Mouse (Mus musculus): ENCODE data around the gene Dglucy. TPM values are rescaled to one million over a fixed set of nuclear protein-coding genes. Genes with fewer than 3 reads are reported as not detected.

The Dglucy gene
- total RNA-seq, 1 experiment: 6.2 TPM

GRCm38 (mm10) chr12:100871234-100871633, 92.4 kb downstream of the Dglucy start:
- Histone ChIP-seq H3K9ac (ENCODE audit: insufficient read depth, low read depth, low read length, poor library complexity, severe bottlenecking) (no peak overlapping the region), H3K4me3 (ENCODE audit: insufficient read depth in 1 of 2, low read depth in 1 of 2, low read length in 2 of 2, poor library complexity in 1 of 2, severe bottlenecking in 1 of 2) (no peak overlapping the region), H3K27ac (ENCODE audit: insufficient read depth, low read depth, low read length, poor library complexity, severe bottlenecking) (no peak overlapping the region), H3K9me3 (ENCODE audit: control insufficient read depth, insufficient read depth, low read depth, low read length) (no peaks in the 10 kb centered on the region), H3K4me1 (ENCODE audit: control insufficient read depth in 2 of 2, insufficient read depth in 2 of 2, low read length in 2 of 2, poor library complexity in 1 of 2) (no peaks in the 10 kb centered on the region), H3K36me3 (ENCODE audit: control insufficient read depth, insufficient read depth, low read length, poor library complexity, severe bottlenecking) (no peaks in the 10 kb centered on the region)
- DNase-seq (ENCODE audit: low read depth, low spot score): no peak
- TF ChIP-seq ZNF384 (IDR thresholded peaks at IDR 0.05; ENCODE audit: low read depth, low read length): no peak
- no peak for TF ChIP-seq MAFK (IDR thresholded peaks at IDR 0.05; ENCODE audit: insufficient read depth, low read depth, low read length)
- TF ChIP-seq ZC3H11A (IDR thresholded peaks at IDR 0.05; ENCODE audit: borderline replicate concordance, low read depth, low read length): no peak
- TF ChIP-seq CHD2 (IDR thresholded peaks at IDR 0.05; ENCODE audit: low read depth, low read length): no peak
- no peak for TF ChIP-seq HCFC1 (IDR thresholded peaks at IDR 0.05; ENCODE audit: borderline replicate concordance, insufficient read depth, low read length)
- in situ Hi-C loops (cut with MboI; ENCODE audit: low sequenced_read_pairs in 2 of 2, unreplicated experiment in 2 of 2): no loop called here

DNA sequence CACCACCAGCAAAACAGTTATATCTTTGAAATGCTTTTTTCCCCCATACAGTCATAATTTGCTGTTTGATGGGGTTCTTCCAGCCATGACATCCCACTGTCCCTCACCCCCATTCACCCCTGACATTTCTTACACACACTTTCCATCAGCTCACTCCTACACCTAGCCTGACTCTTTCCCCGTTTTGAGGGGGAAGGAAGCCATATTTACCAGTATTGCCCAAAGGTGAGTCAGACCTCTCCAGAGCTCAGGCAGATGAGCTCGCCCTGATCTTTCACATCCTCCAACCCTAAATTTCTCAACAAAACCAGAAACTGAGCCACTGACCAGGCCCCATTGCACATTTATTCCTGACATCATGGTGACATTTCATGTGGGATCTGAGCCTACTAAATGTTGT, 93.0 kb downstream of the Dglucy start:
- Histone ChIP-seq H3K27ac (ENCODE audit: insufficient read depth, low read depth, low read length, poor library complexity, severe bottlenecking) (no peak overlapping the region), H3K9ac (ENCODE audit: insufficient read depth, low read depth, low read length, poor library complexity, severe bottlenecking) (no peak overlapping the region), H3K4me3 (ENCODE audit: insufficient read depth in 1 of 2, low read depth in 1 of 2, low read length in 2 of 2, poor library complexity in 1 of 2, severe bottlenecking in 1 of 2) (no peak overlapping the region), H3K9me3 (ENCODE audit: control insufficient read depth, insufficient read depth, low read depth, low read length) (no peaks in the 10 kb centered on the region), H3K36me3 (ENCODE audit: control insufficient read depth, insufficient read depth, low read length, poor library complexity, severe bottlenecking) (no peaks in the 10 kb centered on the region), H3K4me1 (ENCODE audit: control insufficient read depth in 2 of 2, insufficient read depth in 2 of 2, low read length in 2 of 2, poor library complexity in 1 of 2) (no peaks in the 10 kb centered on the region)
- no peak for TF ChIP-seq CHD2 (IDR thresholded peaks at IDR 0.05; ENCODE audit: low read depth, low read length)
- DNase-seq (ENCODE audit: low read depth, low spot score): no peak
- in situ Hi-C loops (cut with MboI; ENCODE audit: low sequenced_read_pairs in 2 of 2, unreplicated experiment in 2 of 2): no loop called here

GRCm38 (mm10) chr12:100873612-100874011, 94.8 kb downstream of the Dglucy start:
- Histone ChIP-seq H3K4me1 (ENCODE audit: control insufficient read depth in 2 of 2, insufficient read depth in 2 of 2, low read length in 2 of 2, poor library complexity in 1 of 2) (peaks cover 0 to 8% of the 10 kb centered on the region in 2 experiments; a peak in 1 of 4 replicates), H3K4me3 (ENCODE audit: insufficient read depth in 1 of 2, low read depth in 1 of 2, low read length in 2 of 2, poor library complexity in 1 of 2, severe bottlenecking in 1 of 2) (no peak overlapping the region), H3K9ac (ENCODE audit: insufficient read depth, low read depth, low read length, poor library complexity, severe bottlenecking) (no peak overlapping the region), H3K27ac (ENCODE audit: insufficient read depth, low read depth, low read length, poor library complexity, severe bottlenecking) (no peak overlapping the region), H3K36me3 (ENCODE audit: control insufficient read depth, insufficient read depth, low read length, poor library complexity, severe bottlenecking) (no peaks in the 10 kb centered on the region), H3K9me3 (ENCODE audit: control insufficient read depth, insufficient read depth, low read depth, low read length) (no peaks in the 10 kb centered on the region)
- no peak for TF ChIP-seq MAFK (IDR thresholded peaks at IDR 0.05; ENCODE audit: insufficient read depth, low read depth, low read length)
- TF ChIP-seq CHD2 (IDR thresholded peaks at IDR 0.05; ENCODE audit: low read depth, low read length): no peak
- no peak for TF ChIP-seq HCFC1 (IDR thresholded peaks at IDR 0.05; ENCODE audit: borderline replicate concordance, insufficient read depth, low read length)
- TF ChIP-seq ZNF384 (IDR thresholded peaks at IDR 0.05; ENCODE audit: low read depth, low read length): no peak
- no peak for TF ChIP-seq ZC3H11A (IDR thresholded peaks at IDR 0.05; ENCODE audit: borderline replicate concordance, low read depth, low read length)
- DNase-seq (ENCODE audit: low read depth, low spot score): no peak
- in situ Hi-C loops (cut with MboI; ENCODE audit: low sequenced_read_pairs in 2 of 2, unreplicated experiment in 2 of 2): no loop called here

DNA sequence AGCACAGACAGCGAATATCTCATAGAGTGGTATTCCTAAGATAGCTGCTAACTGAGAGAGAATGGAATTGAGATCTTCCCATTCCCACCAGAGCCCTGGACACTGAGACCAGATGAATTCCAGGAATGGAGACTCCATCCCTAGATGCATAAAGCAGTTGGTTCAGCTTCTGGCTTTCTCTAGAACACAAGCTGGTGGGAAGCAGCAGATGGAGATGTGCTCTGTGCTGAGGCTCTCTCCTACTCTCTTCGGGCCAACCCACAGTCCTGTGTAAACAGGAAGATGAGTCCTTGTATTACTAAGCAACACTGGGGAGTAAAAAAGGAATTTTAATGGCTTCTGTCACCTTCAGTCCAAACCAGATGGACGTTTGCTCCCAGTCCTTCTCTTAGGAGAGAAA, 96.7 kb downstream of the Dglucy start:
- in situ Hi-C loops (cut with MboI; ENCODE audit: low sequenced_read_pairs in 2 of 2, unreplicated experiment in 2 of 2): no loop called here
- TF ChIP-seq MAFK (IDR thresholded peaks at IDR 0.05; ENCODE audit: insufficient read depth, low read depth, low read length): no peak
- TF ChIP-seq ZNF384 (IDR thresholded peaks at IDR 0.05; ENCODE audit: low read depth, low read length): no peak
- no peak for TF ChIP-seq HCFC1 (IDR thresholded peaks at IDR 0.05; ENCODE audit: borderline replicate concordance, insufficient read depth, low read length)
- TF ChIP-seq ZC3H11A (IDR thresholded peaks at IDR 0.05; ENCODE audit: borderline replicate concordance, low read depth, low read length): no peak
- no peak for TF ChIP-seq CHD2 (IDR thresholded peaks at IDR 0.05; ENCODE audit: low read depth, low read length)
- DNase-seq (ENCODE audit: low read depth, low spot score): no peak

GRCm38 (mm10) chr12:100875960-100876359, 97.1 kb downstream of the Dglucy start:
- Histone ChIP-seq H3K9me3 (ENCODE audit: control insufficient read depth, insufficient read depth, low read depth, low read length) (no peaks in the 10 kb centered on the region), H3K27ac (ENCODE audit: insufficient read depth, low read depth, low read length, poor library complexity, severe bottlenecking) (no peak overlapping the region), H3K4me3 (ENCODE audit: insufficient read depth in 1 of 2, low read depth in 1 of 2, low read length in 2 of 2, poor library complexity in 1 of 2, severe bottlenecking in 1 of 2) (no peak overlapping the region), H3K4me1 (ENCODE audit: control insufficient read depth in 2 of 2, insufficient read depth in 2 of 2, low read length in 2 of 2, poor library complexity in 1 of 2) (peaks cover 0 to 8% of the 10 kb centered on the region in 2 experiments; a peak in 1 of 4 replicates), H3K9ac (ENCODE audit: insufficient read depth, low read depth, low read length, poor library complexity, severe bottlenecking) (no peak overlapping the region), H3K36me3 (ENCODE audit: control insufficient read depth, insufficient read depth, low read length, poor library complexity, severe bottlenecking) (no peaks in the 10 kb centered on the region)
- no peak for DNase-seq (ENCODE audit: low read depth, low spot score)
- TF ChIP-seq ZNF384 (IDR thresholded peaks at IDR 0.05; ENCODE audit: low read depth, low read length): no peak
- no peak for TF ChIP-seq HCFC1 (IDR thresholded peaks at IDR 0.05; ENCODE audit: borderline replicate concordance, insufficient read depth, low read length)
- no peak for TF ChIP-seq MAFK (IDR thresholded peaks at IDR 0.05; ENCODE audit: insufficient read depth, low read depth, low read length)
- TF ChIP-seq CHD2 (IDR thresholded peaks at IDR 0.05; ENCODE audit: low read depth, low read length): no peak
- TF ChIP-seq ZC3H11A (IDR thresholded peaks at IDR 0.05; ENCODE audit: borderline replicate concordance, low read depth, low read length): no peak
- in situ Hi-C loops (cut with MboI; ENCODE audit: low sequenced_read_pairs in 2 of 2, unreplicated experiment in 2 of 2): no loop called here

More for the DNA sequence above, 96.7 kb downstream of the Dglucy start:
- peaks cover 0 to 8% of the 10 kb centered on the region in 2 experiments; a peak in 1 of 4 replicates for H3K4me1 ChIP-seq (ENCODE audit: control insufficient read depth in 2 of 2, insufficient read depth in 2 of 2, low read length in 2 of 2, poor library complexity in 1 of 2)
- no peaks in the 10 kb centered on the region for H3K9me3 ChIP-seq (ENCODE audit: control insufficient read depth, insufficient read depth, low read depth, low read length)
- H3K36me3 ChIP-seq (ENCODE audit: control insufficient read depth, insufficient read depth, low read length, poor library complexity, severe bottlenecking): no peaks in the 10 kb centered on the region
- H3K4me3 ChIP-seq (ENCODE audit: insufficient read depth in 1 of 2, low read depth in 1 of 2, low read length in 2 of 2, poor library complexity in 1 of 2, severe bottlenecking in 1 of 2): no peak overlapping the region
- no peak overlapping the region for H3K27ac ChIP-seq (ENCODE audit: insufficient read depth, low read depth, low read length, poor library complexity, severe bottlenecking)
- no peak overlapping the region for H3K9ac ChIP-seq (ENCODE audit: insufficient read depth, low read depth, low read length, poor library complexity, severe bottlenecking)
